Mouse (Mus musculus): ENCODE results near the gene Obsl1.

The Obsl1 gene

DNA sequence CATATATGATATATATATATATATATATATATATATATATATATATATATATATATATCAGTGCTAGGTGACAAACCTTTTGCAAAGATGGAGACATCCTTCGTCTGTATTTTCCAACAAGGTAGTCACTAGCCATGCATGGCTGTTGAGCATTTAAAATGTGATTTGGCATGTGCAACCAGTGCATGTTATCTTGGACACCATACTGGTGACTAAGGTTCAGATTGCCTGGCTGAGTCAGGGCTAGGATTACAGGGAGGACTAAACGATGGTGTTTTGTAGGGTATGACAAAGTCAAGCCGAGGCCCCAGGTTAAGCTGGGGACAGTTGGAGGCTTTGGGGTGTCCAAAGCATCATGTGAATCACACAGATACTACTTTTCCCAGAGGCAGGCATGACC is 50.8 kb downstream of the Obsl1 start:
- DNase-seq (ENCODE audit: low spot score) = no peak

DNA sequence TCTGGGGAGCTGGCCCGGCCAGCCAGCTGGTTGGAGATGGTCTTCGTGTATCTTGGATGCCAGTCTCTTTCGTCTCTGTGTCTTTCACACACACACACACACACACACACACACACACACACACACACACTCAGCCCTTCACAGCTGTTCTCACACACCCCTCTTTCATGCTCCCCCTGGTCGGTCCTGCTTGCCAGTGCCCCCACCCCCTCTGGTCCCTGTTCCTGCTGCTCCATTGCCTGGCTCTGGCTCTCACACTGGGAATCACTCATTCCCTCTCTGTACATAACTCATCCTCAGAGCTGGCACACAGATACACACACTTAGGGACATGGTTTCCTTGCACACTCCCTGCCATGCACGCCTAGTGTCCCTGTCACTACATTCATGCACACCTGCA is 54.4 kb downstream of the Obsl1 start:
- no peak for DNase-seq (ENCODE audit: low spot score)

DNA sequence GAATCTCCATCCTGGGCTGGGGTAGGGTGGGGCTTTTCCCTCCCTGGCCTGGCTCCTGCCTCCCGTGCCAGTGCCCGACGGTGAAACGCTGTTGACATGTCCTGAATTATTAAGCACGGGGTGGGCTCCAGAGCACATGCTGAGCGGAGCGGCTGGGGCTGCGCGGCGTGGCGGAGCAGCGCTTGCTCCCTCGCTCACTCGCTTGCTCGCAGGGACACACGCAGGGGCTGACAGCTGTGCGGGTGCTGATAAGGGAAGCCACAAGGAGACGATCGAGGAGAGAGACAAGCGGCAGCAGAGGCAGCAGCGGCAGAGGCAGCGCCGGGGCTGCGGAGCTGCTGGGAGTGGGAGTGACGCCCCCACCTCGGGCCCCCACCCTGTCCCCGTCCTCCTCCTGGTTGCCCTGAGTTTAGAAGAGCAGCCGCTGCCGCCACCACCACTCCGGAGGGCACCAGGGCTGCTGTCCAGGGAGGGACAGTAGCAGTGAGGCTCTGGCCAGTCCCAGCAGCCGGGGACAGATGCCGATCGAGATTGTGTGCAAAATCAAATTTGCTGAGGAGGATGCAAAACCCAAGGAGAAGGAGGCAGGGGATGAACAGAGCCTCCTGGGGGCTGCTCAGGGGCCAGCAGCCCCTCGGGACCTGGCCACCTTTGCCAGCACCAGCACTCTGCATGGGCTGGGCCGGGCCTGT is 55.8 kb downstream of the Obsl1 start, which contains the start of gene Asic4:
TSS of gene Asic4 (plus strand) at position 123 of the 692 bp plus-strand sequence.
- no peak for DNase-seq (ENCODE audit: low spot score)

DNA sequence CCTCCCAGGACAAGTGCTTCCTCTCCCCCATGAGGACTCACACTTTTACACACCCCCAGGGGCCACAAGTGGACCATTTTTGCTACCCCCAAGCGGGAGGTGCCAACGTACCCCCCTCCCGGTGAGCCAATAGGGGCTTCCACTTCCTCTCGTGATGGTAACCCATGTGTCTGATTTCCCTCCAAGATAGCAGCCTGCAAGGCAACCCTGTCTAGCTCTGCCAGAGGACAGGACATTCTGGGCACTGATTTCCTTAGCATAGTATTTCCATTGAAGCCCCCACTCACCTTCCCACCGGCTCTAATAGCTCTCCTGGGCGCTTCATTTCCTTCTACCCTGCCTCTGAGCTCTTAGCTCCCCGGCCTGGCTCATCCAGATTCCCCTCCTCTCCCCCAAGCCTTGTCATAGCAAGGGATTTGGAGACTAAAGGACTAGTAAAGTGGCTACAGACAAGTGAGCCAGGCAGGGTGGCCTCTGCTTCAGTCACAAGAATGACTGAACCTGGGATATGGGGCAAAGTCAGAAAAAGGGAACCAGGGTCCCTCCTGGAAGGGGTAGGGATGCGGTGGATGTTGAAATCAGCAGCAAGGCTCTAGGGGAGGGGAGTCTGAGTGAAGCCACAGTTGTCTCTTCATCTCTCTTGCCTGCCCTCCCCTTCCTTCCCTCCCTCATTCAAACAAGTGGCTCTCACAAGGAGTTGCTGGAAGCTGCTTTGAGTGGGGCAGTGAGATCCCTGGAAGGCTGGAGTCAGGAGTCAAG is 56.7 kb downstream of the Obsl1 start:
- DNase-seq (ENCODE audit: low spot score) = no peak

DNA sequence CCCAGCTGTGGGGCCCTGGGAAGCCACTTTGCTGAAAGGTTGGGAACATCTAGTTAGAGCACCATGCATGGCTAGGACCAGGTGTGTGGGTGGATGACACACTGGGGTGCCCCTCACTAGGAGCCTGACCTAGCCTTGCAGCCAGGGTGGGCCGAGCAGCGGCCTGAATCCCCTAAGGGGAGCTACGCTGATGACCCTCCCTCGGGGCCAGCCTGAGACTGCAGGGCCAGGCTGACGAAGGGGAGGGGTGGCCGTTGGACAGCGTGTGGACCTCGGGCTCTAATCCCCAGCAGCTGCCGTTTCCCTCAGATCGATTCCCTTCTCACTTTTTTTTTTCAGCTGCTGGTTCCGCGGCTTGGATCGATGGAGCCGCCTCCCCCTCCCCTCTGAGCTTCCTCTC is 57.3 kb downstream of the Obsl1 start:
- no peak for DNase-seq (ENCODE audit: low spot score)

DNA sequence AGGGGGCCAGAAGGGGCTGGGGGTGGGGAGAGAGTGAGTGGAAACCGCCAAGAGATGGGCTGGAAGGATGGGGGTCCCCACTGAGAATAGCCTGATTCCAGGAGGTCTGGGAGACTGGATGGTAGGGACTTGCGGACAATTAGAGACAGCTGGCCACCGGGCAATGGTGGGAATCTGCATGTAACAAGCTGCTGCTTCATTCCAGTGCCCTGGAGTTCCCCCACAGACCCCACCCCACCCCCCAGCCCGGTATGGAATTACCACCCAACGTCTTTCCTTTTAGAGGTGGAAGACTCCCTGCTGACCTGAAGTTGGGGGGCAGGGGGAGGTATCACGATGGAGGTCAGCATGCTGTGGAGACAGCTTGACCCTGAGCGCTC is 58.2 kb downstream of the Obsl1 start:
- no peak for DNase-seq (ENCODE audit: low spot score)

DNA sequence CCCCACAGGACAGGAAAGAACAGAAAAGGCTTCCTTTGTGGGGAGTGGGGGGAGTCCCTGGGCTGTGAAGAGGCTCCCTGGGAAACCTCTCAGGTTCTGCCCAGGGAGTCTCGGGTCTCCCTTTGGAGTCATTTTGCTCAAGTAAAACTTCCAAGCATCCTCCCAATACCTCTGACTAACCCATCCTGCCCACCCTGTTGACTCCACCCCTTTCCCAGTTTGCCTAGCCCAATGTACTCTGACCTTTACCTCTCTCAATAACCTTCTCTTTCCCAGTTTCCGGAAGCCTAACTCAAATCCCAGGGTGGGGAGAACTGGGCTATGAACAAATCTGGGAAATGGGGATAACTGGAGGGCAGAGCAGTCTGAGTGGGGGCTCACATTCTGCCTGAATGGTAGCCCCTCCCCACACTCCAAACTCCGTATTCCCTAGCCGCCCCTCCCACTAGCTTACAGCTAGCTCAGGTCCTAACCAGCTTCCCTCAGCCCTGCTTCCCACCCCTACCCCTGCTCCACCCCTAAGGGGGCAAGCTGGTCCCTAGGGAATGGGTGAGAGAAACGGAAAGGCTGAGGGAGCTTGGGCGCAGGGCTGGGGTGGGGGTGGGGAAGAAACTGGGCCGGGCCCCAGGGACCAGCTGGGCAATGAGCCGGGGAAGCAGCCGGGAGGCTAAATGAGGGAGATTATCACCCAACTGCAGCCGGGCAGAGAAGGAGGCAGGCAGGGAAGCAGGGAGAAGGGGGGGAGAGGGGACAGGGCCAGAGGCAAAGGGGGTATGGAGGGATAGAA is 58.8 kb downstream of the Obsl1 start:
- no peak for DNase-seq (ENCODE audit: low spot score)

DNA sequence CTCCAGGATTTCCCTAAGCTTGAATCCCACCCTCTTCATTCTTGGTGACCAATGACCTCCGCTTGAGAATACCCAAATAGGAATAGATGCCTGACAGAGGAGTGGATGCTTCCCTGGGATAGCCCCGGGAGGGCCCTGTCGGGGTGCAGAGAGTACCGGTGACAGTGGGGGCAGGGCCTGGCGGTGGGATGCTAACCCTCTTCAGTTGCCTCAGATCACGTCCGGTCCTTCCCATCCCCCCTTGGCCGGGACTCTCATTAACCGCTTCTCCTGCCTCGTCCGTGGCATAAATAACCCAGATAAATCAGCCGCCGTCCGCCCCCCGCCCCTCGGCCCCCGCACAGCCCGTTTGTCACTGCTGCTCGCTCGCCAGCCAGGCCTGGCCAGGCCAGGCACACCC is 59.6 kb downstream of the Obsl1 start:
- DNase-seq (ENCODE audit: low spot score) = no peak

DNA sequence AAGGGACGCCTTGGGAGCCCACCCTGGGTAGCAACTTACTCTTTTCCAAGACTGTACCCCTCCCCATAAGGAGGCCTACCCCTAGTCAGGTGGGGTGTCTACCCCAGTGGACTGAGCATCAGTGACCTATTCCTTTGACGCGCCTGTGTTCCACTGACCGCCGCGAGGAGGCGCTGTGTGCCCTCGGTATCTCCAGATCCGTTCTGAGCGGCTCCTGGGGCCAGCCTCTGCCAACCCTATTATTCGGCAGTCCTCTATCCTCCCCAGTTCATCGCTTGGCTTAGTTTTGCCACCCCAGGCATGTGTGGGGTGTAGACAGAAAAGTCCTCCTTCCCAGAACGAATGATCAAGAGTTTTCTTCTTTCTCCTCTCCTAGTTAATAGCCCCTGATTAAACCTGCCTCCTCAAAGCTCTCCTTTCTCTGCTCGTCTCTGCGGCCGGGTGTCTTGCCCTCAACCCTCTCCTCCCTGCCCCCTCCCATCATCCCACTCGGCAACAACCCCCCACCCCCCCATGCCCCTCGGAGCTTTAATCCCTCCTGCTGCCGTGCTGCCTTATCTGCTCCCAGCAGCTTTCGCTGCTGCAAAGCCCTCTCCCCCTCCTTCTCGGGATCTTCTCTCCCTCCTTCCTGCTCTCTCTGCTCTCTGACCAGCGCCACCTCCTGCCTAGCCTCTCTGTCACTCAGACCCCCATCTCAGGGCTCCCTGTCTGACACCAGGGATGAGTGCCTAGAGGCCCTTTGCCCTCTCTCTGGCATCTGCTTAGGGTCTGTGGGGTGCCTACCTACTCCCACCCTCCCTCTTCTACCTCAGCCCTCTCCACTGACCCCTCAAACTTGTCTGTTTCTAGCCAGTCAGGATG is 60.3 kb downstream of the Obsl1 start:
- DNase-seq (ENCODE audit: low spot score) = peak; percentile 75

DNA sequence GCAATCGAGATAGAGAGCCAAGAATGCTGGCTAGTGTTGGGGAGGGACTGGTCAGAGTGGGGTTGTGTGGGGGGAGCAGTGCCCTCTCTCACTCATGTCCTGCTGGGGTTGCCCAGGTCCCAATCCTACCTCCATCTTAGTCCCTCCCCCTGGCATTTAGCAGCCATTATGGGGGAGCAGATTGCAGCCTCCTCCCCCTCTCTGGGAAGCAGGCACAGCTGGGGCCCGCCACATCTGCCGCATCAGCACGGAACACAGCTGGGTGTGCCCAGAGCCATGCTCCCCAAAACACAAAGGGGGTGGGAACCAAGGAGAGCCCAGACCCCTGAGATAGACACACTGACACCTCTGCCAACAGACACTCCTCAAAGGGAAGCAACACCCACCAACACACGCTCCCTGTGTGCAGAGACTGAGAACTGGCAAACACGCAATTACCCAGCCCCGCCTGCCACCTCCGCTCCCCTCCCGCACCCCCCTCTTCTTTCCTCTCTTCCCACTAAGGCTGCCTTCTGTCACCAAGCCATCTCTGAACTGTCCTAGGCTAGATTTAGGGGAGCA is 61.0 kb downstream of the Obsl1 start:
- DNase-seq (ENCODE audit: low spot score) = no peak

DNA sequence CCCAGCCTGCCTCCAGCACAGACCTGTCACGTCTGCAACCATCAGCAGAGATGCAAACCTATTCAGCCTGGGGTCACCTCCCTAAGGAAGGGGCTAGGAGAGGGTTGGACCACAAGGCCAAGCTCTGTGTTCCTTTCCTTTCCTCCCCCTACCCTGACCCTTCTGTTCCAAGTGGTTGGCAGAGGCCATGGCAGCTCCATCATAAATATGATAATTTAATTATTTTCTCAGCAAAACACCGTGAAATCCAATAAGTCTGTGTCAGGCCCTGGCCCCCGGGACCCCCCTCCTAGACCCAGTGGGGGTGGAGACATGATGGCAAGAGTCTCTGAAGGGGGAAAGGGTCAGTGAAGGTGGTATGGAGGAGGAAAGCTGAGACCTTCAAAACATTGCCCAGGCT is 62.0 kb downstream of the Obsl1 start:
- no peak for DNase-seq (ENCODE audit: low spot score)

DNA sequence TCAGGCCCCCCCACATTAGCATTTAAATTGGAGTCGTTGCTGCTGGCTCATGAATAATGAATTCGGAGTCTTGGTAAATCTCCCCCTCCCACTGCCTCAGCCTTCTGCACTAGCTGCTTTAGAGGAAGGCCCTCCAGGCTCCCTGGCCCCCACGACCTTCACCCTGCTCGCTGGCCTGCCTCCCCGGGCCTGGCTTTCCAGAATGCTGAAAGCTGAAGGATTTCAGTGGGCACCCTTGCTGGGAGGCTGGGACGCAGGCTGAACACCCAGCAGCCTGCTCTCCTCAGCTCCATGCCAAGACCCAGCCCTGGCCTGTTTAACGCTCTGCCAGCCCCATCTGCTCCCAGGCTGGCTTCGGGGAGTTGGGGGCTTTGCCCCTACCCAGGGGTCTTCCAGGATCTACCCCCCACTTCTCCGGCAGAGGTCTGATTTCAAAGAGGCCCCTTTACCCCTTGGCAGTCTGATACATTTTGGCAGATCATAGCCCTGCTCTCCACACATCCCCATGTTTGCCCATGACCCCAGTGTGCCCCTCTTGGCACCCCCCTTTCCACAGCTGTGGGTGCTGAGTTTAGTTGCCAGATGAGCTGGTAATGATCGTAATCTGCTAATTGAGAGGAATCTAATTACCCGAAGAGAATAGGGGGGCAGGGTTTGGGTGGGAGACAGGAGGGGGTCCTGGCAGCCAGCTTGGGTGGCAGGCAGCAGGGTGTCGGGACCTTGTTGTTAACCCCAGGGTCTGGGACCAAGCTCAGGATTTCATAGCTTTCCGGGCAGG is 62.8 kb downstream of the Obsl1 start:
- no peak for DNase-seq (ENCODE audit: low spot score)

DNA sequence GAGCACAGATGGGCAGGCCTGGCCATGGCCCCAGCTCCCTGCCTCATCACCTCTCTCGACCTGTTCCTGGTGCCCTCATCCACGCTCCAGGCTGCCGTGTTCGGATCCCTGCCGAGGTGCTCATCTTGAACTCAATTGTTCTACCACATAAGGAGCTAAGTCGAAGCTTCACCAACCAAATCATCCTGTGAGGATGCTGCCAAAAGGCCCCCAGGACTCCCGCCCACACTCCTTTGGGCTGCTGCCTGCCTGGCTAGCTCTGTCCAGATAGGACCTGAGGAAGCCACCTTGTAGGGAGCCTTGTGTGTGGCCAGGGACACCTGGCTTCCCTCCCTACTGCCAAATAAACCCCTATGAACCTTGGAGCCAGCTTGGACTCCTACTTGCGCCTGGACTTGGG is 63.4 kb downstream of the Obsl1 start:
- no peak for DNase-seq (ENCODE audit: low spot score)

DNA sequence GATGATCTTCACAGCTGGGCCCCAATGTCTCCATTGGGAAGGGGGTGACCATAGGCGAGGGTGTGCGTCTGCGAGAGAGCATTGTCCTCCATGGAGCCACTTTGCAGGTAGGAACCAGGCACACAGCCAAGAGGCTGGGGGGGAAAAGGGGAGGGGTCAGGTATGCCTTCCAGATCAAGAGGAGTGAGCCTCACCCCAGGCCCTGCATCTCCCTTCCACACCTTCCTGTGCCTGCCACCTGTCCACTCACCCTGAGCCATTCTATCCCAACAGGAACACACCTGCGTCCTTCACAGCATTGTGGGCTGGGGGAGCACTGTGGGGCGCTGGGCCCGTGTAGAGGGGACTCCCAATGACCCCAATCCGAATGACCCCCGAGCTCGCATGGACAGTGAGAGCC is 64.1 kb downstream of the Obsl1 start:
- no peak for DNase-seq (ENCODE audit: low spot score)

DNA sequence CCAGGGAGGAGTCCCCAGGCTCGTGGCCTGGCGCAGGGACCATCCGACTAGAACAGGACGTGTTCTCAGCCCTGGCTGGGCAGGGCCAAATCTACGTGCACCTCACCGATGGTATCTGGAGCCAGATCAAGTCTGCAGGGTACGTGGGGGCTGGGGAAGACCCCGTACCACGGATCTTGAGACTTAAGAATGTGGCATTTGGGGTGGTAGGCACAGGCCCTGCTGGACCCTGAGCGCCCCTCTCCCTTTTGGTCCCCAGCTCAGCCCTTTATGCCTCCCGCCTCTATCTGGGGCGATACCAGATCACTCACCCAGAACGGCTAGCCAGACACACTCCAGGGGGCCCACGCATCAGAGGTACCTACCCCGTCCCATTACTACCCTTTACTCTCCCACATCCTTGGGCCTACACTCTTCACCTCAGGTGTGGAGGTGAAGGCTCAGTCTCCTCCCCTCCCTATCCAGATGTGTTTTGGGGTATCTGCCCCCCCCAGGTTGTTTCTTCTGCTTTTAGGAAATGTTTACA is 64.7 kb downstream of the Obsl1 start:
- DNase-seq (ENCODE audit: low spot score) = no peak

DNA sequence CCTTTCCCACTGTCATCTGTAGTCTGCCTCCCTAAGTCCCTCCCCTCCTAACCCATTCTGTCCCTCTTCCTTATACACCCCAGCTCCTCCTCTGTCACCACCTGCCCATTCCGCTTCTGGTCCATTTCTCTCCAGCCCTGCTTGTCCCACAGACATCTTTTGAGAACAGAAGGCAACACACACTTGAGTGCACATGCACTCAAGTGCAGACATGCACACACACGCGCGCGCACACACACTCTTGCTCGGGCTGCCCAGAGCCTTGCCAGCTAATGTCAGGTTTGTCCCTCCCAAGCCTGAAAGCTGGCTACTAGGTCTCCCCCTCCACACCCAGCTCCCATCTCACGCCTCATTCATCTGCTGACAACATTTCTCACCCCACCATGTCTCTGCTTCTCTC is 65.6 kb downstream of the Obsl1 start:
- DNase-seq (ENCODE audit: low spot score) = no peak

DNA sequence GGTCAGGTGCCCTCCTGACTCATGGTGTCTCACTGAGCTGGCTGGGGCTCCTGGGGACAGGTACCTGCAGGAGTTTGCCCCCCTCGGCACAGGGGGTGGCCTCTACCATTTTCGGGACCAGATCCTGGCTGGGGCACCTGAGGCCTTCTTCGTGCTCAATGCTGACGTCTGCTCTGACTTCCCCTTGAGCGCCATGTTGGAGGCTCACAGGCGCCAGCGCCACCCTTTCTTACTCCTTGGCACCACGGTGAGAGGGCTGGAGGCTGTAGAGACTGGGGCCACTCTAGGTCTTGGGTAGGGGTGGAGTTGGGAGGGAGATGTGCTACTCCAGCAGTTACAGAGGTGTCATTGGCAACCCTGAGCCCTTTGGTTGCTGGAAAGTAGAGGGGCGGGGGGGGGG is 67.5 kb downstream of the Obsl1 start:
- no peak for DNase-seq (ENCODE audit: low spot score)

DNA sequence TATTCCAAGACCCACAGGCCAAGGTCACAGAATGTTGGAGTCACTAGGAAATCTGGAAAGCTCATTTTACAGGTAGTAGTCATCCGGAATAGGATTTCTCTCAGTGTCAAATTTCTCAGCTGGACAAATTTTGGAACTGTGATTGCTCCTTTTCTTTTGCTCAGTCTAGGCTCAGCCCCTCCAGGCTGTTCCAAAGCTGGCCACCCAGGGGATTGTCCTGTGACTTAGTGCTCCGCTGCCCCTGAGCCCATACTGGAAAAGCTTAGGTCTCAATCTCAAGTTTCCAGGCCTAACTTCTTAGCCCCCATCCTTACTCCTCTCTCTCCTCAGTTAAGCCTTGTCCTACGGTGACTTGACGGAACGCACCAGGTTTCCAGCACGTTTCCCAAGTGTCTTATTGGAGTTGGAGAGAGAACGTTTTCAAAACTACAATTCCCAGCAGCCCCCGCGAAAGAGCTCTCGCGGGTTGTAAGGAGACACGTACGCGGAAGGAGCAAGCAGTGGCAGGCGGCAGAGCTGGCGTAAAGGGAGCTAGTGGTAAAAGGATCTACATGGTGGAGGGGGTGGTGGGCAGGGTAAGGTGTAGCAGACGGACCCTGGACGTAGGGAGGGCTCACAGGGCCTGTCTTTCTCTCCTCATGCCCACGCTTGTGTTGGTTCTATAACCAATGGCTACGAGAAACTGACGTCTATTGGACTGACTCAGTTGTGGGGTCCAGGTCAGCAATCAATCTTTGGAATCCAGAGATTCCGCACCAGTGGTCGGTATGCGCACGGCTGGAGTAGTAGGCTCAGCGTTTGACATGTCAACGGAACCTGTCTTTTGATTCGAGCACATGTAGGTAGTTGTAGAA is 70.5 kb downstream of the Obsl1 start, which contains the start of gene Gmppa:
TSS of gene Gmppa (plus strand) at position 456 of the 854 bp plus-strand sequence.
- DNase-seq (ENCODE audit: low spot score) = peak; percentile 84
